Mouse (Mus musculus) spleen, postnatal 0 days (tissue): Measurements from ENCODE around the gene Gm9117. TPM values are rescaled to one million over a fixed set of nuclear protein-coding genes. Genes with fewer than 3 reads are reported as not detected.

Source experiments
- polyA plus RNA-seq: library from polyadenylated mRNA; unstranded; fragments of >200 nt; fragmentation: Nextera tagmentation; extraction: Ambion mirVana; gene quantifications from 2 replicates; pipeline ENCODE4 v1.2.1, GENCODE M21; 2015

The Gm9117 gene
- not detected in 2 replicates for polyA plus RNA-seq

GRCm38 (mm10) chr3:93943443-93943842 is at the start of gene Gm9117:
TSS of gene Gm9117 (minus strand) at chr3:93943543.

GRCm38 (mm10) chr3:93961214-93961613 is 17.9 kb upstream of the Gm9117 start, which contains the start of gene Tdpoz5:
TSS of gene Tdpoz5 (minus strand) at chr3:93961314.

Other genes with a start within 250 kb of the Gm9117 start
- not detected in 2 replicates for gene Gm5773, start 170.5 kb downstream of the Gm9117 start, polyA plus RNA-seq
- gene Tdpoz4, start 147.1 kb downstream of the Gm9117 start, polyA plus RNA-seq: not detected in 2 replicates
- gene Tdpoz3, start 117.5 kb downstream of the Gm9117 start, polyA plus RNA-seq: not detected in 2 replicates
- not detected in 2 replicates for gene Tdpoz5, start 17.8 kb upstream of the Gm9117 start, polyA plus RNA-seq
- not detected in 2 replicates for gene Gm9125, start 111.3 kb upstream of the Gm9117 start, polyA plus RNA-seq
- not detected in 2 replicates for gene Gm10697, start 129.1 kb upstream of the Gm9117 start, polyA plus RNA-seq
- not detected in 2 replicates for gene Gm10696, start 234.7 kb upstream of the Gm9117 start, polyA plus RNA-seq